Mouse (Mus musculus) lung, embryonic 16.5 days (tissue): ENCODE data around the gene Prune1. TPM values are rescaled to one million over a fixed set of nuclear protein-coding genes. Genes with fewer than 3 reads are reported as not detected.

Experiments used
- ATAC-seq: fragments of 200-750 bp; cut with Nextera tagmentation; 2 replicates; pipeline ENCODE4 v1.8.0; 2017; ENCODE audit warnings: low read depth, mild to moderate bottlenecking, moderate library complexity
- H3K27ac ChIP-seq: fragments of 300-500 bp; sonication (generic); 2 replicates; pipeline ENCODE4 v1.5.1; 2014; ENCODE audit warnings: mild to moderate bottlenecking, control low read depth, low read length
- H3K27me3 ChIP-seq: fragments of 300-500 bp; sonication (generic); 2 replicates; pipeline ENCODE4 v1.6.1; 2014; ENCODE audit warnings: low read depth, low read length, mixed read lengths; ENCODE audit not compliant: control insufficient read depth, insufficient read depth
- H3K36me3 ChIP-seq: fragments of 300-500 bp; sonication (generic); 2 replicates; pipeline ENCODE4 v1.6.1; 2014; ENCODE audit warnings: low read length; ENCODE audit not compliant: control insufficient read depth, insufficient read depth
- H3K4me1 ChIP-seq: fragments of 300-500 bp; sonication (generic); replicated peaks from 2 replicates; pipeline ENCODE4 v1.6.1; 2014; ENCODE audit warnings: low read length, mixed read lengths; ENCODE audit not compliant: control insufficient read depth, insufficient read depth
- H3K4me2 ChIP-seq: fragments of 300-500 bp; sonication (generic); 2 replicates; pipeline ENCODE4 v1.6.1; 2014; ENCODE audit warnings: low read depth, low read length, control low read depth
- H3K4me3 ChIP-seq: fragments of 300-500 bp; sonication (generic); 2 replicates; pipeline ENCODE4 v1.5.1; 2014; ENCODE audit warnings: mild to moderate bottlenecking, low read length, control low read depth
- H3K9ac ChIP-seq: fragments of 300-500 bp; sonication (generic); 2 replicates; pipeline ENCODE4 v1.6.1; 2014; ENCODE audit warnings: low read length, control low read depth
- H3K9me3 ChIP-seq: fragments of 300-500 bp; sonication (generic); 2 replicates; pipeline ENCODE4 v1.6.1; 2016; ENCODE audit warnings: low read length; ENCODE audit not compliant: control insufficient read depth
- WGBS: fragments of 180-500 bp; shearing (Covaris S2); extraction: QIAGEN DNeasy Blood & Tissue Kit; methylation state at CpG from one replicate; pipeline ENCODE4 v1.1.7; 2014; 5-methylcytosine and 5-hydroxymethylcytosine counted together
- polyA plus RNA-seq: library from polyadenylated mRNA; unstranded; fragments of >200 nt; fragmentation: Nextera tagmentation; extraction: Ambion mirVana; gene quantifications from 2 replicates; pipeline ENCODE4 v1.2.1, GENCODE M21; 2015

Gene Prune1
- polyA plus RNA-seq, 1 experiment from 2014 or later, result 23.9 TPM

DNA sequence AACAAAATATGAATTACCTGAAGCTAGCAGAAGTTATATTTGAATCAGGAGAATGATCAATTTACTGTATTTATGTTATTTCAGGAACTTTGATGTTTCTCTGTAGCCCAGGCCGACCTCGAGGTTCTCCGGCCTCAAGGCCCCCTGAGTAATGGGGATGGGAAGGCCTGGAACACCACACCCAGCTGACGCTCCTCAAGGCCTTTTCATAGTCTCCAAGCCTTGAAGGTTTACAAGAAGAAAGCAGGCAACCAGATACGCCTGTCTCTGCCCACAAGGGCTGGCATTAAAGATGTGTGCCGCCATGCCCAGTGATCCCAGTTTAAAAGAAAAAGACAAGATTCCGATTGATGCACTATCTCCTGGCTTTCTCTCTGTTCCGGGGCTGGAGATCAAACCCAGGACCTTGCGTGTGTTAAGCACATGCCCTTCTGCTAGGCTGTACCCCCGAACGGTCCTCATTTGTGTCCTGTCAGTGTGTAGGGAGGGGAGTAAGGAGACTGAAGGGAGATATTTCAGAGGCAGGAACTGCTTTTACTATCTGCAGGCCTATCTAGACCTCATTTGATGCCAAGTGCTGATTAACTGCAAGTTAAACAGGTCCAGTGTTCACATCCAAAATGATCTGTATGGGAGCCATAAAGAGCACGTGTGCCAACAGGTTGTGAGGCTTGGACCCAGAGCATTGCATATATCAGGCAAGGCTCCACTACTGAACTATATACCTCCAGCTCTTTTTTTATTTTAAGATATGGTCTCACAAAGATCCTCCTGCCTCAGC, 2.8 kb upstream of the Prune1 start:
- Histone ChIP-seq H3K4me3 (peak overlapping the region; percentile 65; the same call in 1 of the 2 replicates), H3K4me1 (peaks cover 16% of the 10 kb centered on the region), H3K9me3 (no peaks in the 10 kb centered on the region), H3K9ac (no peak overlapping the region), H3K4me2 (peak overlapping the region; percentile 80), H3K27me3 (no peaks in the 10 kb centered on the region), H3K36me3 (peaks cover 13% of the 10 kb centered on the region), H3K27ac (no peak overlapping the region)
- no peak for ATAC-seq
- 82% methylated on average over 12 of the region's 12 CpGs for WGBS

DNA sequence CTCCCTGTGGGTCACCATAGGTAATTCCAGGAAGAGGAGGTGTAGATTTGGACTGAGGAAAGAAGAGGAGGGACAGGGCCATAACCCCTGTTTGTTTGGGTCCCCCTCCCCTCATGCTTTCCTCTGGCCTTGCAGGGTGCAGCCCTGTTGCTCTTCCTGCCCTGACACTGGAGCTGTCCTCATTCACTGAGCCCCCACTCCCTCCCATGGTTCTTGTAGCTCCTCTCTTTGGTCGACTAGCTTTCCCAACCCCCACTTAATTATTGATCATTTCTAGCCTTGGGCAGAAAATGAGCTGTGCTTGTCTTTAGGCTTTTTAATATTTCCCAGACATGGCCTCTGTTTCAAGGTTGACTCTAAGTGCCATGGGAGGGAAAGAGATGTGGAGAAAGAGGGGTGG, 2.2 kb upstream of the Prune1 start:
- Histone ChIP-seq H3K9ac (peak overlapping the region; percentile 80), H3K9me3 (no peaks in the 10 kb centered on the region), H3K27me3 (no peaks in the 10 kb centered on the region), H3K36me3 (peaks cover 10% of the 10 kb centered on the region), H3K27ac (peak overlapping the region; percentile 99; the same call in 1 of the 2 replicates), H3K4me1 (peaks cover 16% of the 10 kb centered on the region), H3K4me2 (peak overlapping the region; percentile 80), H3K4me3 (peak overlapping the region; percentile 65)
- no peak for ATAC-seq
- 18% methylated on average over 1 of the region's 1 CpGs for WGBS

DNA sequence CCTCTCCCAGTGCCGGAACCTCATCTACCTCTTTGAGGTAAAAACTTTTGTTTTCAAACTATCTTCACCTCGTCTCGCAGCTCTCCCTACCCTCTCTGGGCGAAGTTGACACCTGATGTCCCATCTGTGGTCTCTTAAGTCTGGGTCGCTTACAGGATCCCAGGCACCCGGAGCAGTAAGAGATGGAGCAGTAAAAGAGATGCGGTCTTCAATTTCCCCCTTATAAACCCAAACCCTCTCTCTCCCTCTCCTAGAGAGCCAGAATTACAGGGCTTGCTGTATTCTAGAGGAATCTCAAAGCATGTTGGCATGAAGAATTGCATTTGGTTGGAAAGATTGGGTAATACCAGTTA, 1.7 kb upstream of the Prune1 start:
- ATAC-seq, result no peak
- Histone ChIP-seq H3K36me3 (peaks cover 8% of the 10 kb centered on the region), H3K27ac (peak overlapping the region; percentile 99), H3K4me1 (peaks cover 16% of the 10 kb centered on the region), H3K27me3 (no peaks in the 10 kb centered on the region), H3K9ac (peak overlapping the region; percentile 80), H3K4me2 (peak overlapping the region; percentile 80), H3K9me3 (no peaks in the 10 kb centered on the region), H3K4me3 (peak overlapping the region; percentile 65)
- 2% methylated on average over 7 of the region's 7 CpGs for WGBS

DNA sequence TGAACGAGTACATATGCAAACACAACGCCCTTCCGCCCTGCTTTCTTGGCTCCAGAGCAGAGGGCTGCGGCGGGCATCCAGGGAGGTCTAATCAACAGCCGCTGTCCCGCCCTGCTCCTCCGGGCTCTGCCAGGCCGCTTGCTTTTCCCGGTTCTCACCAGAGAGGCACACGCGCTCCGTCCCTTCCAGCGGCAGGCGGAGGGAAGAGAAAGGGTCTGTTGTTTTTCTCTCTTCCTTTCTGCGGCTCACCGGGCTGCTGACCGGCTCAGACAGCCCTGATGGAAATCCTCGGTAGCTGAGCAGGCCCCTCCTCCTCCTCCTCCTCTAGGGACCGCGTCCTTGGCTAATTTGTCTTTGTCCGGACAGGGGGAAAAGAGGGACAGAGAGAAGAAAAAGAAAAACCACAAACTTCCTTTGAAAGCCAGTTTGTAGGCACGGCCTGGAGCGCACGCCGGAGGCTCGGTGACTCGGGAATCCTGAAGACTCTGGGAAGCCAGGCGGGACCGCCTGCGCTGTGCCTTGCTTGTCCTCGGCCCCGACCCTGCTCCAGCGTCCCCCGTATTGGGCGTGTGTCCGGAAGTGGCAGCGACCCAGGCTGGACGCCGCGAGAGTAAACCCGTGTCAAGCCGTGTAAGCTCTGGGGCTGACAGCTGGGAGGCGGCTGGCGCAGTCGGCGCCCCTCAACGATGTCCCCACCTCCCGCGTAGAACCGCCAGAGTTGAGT, 1.2 kb upstream of the Prune1 start:
- ATAC-seq, result peak; percentile 78
- Histone ChIP-seq H3K36me3 (peaks cover 3% of the 10 kb centered on the region; the same call in 1 of the 2 replicates), H3K4me1 (peaks cover 16% of the 10 kb centered on the region), H3K27ac (peak overlapping the region; percentile 99), H3K4me3 (peak overlapping the region; percentile 65), H3K4me2 (peak overlapping the region; percentile 80), H3K27me3 (no peaks in the 10 kb centered on the region), H3K9me3 (no peaks in the 10 kb centered on the region), H3K9ac (peak overlapping the region; percentile 80)
- WGBS, result under 1% methylated on average over 51 of the region's 51 CpGs

DNA sequence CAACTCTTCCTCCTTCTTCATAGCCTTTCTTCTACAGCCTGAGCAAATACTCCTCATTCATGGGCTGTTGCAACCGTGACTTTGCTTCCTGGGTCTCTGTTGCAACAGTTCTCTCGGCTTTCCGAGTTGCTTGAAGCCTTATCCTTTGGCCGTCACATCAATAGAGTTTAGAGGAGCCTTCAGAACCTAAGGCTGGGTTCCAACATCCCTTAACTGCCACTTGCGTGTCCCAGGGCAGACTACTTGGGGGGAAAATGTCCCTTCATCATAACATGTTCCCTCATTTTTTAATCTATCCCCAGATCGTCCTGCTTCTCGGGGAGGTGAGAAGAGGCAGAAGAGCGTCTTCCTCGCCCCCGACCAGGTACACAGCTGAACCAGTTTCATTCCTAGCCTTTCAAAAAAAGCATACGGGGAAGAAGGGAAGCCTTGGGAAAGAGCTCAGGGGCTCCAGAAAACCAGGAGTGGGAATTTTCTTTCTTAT, 547 bp upstream of the Prune1 start:
- Histone ChIP-seq H3K4me3 (peak overlapping the region; percentile 65), H3K4me2 (peak overlapping the region; percentile 80), H3K27ac (peak overlapping the region; percentile 99), H3K4me1 (peaks cover 16% of the 10 kb centered on the region), H3K9me3 (no peaks in the 10 kb centered on the region), H3K9ac (peak overlapping the region; percentile 80), H3K36me3 (no peaks in the 10 kb centered on the region), H3K27me3 (no peaks in the 10 kb centered on the region)
- ATAC-seq, result peak; percentile 35
- under 1% methylated on average over 11 of the region's 11 CpGs for WGBS

DNA sequence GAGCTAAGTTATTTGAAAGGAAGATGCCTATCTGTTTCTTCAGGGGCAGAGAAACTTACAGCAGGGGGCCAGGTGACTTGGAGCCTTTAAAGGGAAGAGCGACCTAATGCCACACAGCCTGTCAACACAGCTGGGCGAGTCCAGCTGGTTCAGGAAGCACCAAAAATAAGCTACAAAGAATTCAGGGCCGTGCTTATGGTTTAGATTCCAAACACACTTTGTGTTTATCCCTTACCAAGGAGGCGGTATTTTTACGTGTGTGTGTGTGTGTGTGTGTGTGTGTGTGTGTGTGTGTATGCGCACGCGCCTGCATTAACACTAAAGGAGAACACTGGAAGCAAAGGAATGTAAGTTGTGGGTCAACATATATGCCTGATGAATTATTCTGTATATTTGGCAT, 1.1 kb downstream of the Prune1 start:
- Histone ChIP-seq H3K27ac (peak overlapping the region; percentile 92), H3K4me2 (peak overlapping the region; percentile 80), H3K36me3 (no peaks in the 10 kb centered on the region), H3K4me1 (peaks cover 13% of the 10 kb centered on the region), H3K9ac (peak overlapping the region; percentile 91), H3K4me3 (peak overlapping the region; percentile 81), H3K9me3 (no peaks in the 10 kb centered on the region), H3K27me3 (no peaks in the 10 kb centered on the region)
- WGBS, result 10% methylated on average over 8 of the region's 8 CpGs
- no peak for ATAC-seq

DNA sequence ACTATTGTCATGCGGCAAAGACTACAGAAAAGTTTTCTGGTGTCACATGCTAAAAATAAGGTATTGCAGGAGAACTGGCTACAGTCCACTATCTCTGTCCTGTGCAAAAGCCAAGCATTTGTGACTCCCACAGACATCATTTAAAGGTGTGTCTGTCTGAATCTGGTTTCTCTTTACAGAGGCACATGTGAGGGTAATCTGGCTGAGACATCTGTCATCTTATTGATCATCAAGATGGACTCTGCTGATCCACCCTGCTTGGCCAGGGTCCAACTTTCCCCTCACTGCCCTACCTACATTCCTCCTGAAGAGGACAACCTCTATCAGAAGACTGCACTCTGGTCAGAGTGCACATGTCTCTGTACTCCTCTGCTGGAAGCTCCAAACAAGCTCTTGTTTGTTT, 4.7 kb downstream of the Prune1 start:
- no peak overlapping the region for H3K4me3 ChIP-seq
- WGBS, result 89% methylated on average over 1 of the region's 1 CpGs
- no peaks in the 10 kb centered on the region for H3K36me3 ChIP-seq
- H3K27me3 ChIP-seq, result no peaks in the 10 kb centered on the region
- no peak overlapping the region for H3K9ac ChIP-seq
- H3K4me1 ChIP-seq, result peaks cover 3% of the 10 kb centered on the region; the same call in 1 of the 2 replicates
- H3K9me3 ChIP-seq, result no peaks in the 10 kb centered on the region
- ATAC-seq, result no peak
- no peak overlapping the region for H3K27ac ChIP-seq
- no peak overlapping the region for H3K4me2 ChIP-seq

DNA sequence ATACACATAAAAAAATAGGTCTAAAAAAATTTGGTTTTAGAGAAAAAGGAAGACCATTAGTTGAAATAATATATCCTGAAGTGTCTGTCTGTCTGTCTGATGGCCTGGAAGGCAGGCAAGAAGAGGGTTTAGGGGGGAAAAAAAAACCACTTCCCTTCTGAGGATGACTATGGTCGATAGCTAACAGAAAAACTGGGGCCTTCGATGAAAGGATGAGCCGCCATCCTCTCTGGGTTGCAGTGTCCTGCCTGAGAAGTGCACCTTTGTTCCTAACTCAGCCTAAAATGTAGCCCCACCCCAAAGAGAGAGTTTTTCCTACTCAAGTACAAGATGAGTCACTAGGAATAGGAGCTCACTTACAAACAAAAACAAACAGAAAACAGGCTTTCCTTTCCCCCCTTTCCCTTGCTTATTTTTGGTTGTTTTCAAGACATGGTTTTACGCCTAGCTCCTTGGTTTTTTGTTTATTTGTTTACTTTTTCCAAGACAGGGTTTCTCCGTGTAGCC, 5.4 kb downstream of the Prune1 start:
- WGBS, result 61% methylated on average over 5 of the region's 5 CpGs
- H3K4me1 ChIP-seq, result peaks cover 3% of the 10 kb centered on the region; the same call in 1 of the 2 replicates
- no peak overlapping the region for H3K4me3 ChIP-seq
- H3K27ac ChIP-seq, result no peak overlapping the region
- H3K9ac ChIP-seq, result no peak overlapping the region
- H3K4me2 ChIP-seq, result no peak overlapping the region
- H3K36me3 ChIP-seq, result no peaks in the 10 kb centered on the region
- ATAC-seq, result no peak
- H3K9me3 ChIP-seq, result no peaks in the 10 kb centered on the region
- no peaks in the 10 kb centered on the region for H3K27me3 ChIP-seq

DNA sequence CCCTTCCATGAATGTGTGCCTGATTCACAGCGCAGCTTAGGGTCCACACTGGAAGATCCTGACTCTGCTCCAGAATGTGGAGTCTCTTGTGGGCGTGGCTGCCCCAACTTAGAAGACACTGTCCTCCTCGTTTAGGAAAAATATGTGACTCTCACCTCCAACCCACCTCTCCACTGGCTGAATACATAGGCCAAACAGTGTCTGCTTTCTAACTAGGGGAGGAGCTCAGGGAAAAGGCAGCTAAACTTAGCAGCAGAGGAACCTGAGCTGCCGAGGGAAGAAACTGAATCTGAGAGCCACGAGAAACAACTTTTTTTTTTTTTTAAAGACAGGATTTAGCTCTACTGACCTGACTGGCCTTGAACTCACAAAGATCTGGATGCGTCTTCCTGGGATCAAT, 6.7 kb downstream of the Prune1 start:
- H3K4me3 ChIP-seq, result no peak overlapping the region
- H3K4me2 ChIP-seq, result no peak overlapping the region
- no peaks in the 10 kb centered on the region for H3K9me3 ChIP-seq
- H3K9ac ChIP-seq, result no peak overlapping the region
- no peaks in the 10 kb centered on the region for H3K27me3 ChIP-seq
- ATAC-seq, result no peak
- no peaks in the 10 kb centered on the region for H3K36me3 ChIP-seq
- WGBS, result 67% methylated on average over 6 of the region's 6 CpGs
- H3K4me1 ChIP-seq, result no peaks in the 10 kb centered on the region
- H3K27ac ChIP-seq, result no peak overlapping the region
